ENCODE assay signal across 10 mouse cellular contexts in the genomic region with DNA sequence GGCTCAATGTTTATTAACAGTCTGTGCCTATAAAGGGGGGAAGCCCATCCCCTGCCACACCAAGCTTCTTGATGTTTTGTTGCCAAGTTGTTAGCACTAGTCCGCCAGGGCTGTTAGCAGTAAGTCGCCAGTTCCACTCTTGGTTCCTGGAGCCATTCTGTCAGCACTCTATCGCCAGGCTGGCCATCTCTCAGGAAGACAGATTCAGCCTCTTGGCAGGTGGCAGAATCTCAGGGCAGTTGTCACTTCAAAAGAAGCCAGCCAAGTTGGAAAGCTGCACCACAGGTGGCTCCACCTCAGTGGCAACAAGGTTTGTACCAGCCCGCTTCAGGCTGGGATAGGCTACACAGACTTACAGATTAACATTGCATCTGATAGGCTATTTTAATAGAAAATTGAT.
"Had no signal": no experiment of that assay in that cellular context is flagged by ENCODE, and none has a peak within 500 bp of the region (broad histone marks: within the 10 kb centered on the region; RNA-seq: fewer than 3 reads in every experiment).

No protein-coding gene starts in this region.

- DNase-seq: lung, adult 2 months; lung, postnatal 14 days; lung, postnatal 36 days; right cerebral cortex, postnatal 14 days; thymus, adult 2 months; thymus, postnatal 25 days; thymus, postnatal 4 days had no signal

- ATAC-seq: lung, postnatal 0 days; midbrain, embryonic 13.5 days; midbrain, embryonic 15.5 days had no signal
